Mouse (Mus musculus): ENCODE data around the gene Aadac. TPM values are rescaled to one million over a fixed set of nuclear protein-coding genes. Genes with fewer than 3 reads are reported as not detected.

Gene Aadac
- polyA plus RNA-seq (2012; fragmentation: generic; extraction: Trizol), result not detected

GRCm38 (mm10) chr3:60025417-60025816 lies at the start of gene Aadac:
Gene Aadac (plus strand): TSS chr3:60025717.

GRCm38 (mm10) chr3:60006443-60006842 lies 19.1 kb upstream of the Aadac start, which contains the start of gene Aadacl2:
Gene Aadacl2 (plus strand): TSS chr3:60006743.

GRCm38 (mm10) chr3:60081648-60082047 lies 56.1 kb downstream of the Aadac start, which contains the start of gene Sucnr1:
Gene Sucnr1 (plus strand): TSS chr3:60081869.

Other genes starting within 250 kb of the Aadac start
- gene Gm8298, start 164.7 kb upstream of the Aadac start, polyA plus RNA-seq (2012; fragmentation: generic; extraction: Trizol), result not detected
- gene C130079G13Rik, start 100.5 kb upstream of the Aadac start, polyA plus RNA-seq (2012; fragmentation: generic; extraction: Trizol), result not detected
- gene Aadacl2, start 19.0 kb upstream of the Aadac start, polyA plus RNA-seq (2012; fragmentation: generic; extraction: Trizol), result not detected
- not detected for gene Sucnr1, start 56.2 kb downstream of the Aadac start, polyA plus RNA-seq (2012; fragmentation: generic; extraction: Trizol)